Mouse (Mus musculus): ENCODE results near the gene Ppp1r14b. TPM values are rescaled to one million over a fixed set of nuclear protein-coding genes. Genes with fewer than 3 reads are reported as not detected.

The Ppp1r14b gene
- polyA plus RNA-seq (2012) = 628 and 766 TPM in 2 replicates

GRCm38 (mm10) chr19:6974211-6975205 lies at the start of gene Ppp1r14b:
Gene Ppp1r14b (plus strand): TSS chr19:6974968.
- TF ChIP-seq GATA1 (IDR thresholded peaks at IDR 0.05; ENCODE audit: low read length) = no peak

GRCm38 (mm10) chr19:6925307-6925573 lies 49.5 kb upstream of the Ppp1r14b start, which contains the start of gene Catsperz:
Gene Catsperz (minus strand): TSS chr19:6925380.
- no peak for TF ChIP-seq GATA1 (IDR thresholded peaks at IDR 0.05; ENCODE audit: low read length)

- TF ChIP-seq GATA1 (IDR thresholded peaks at IDR 0.05; ENCODE audit: low read length) = no peak
Measured at GRCm38 (mm10) chr19:6925611-6926329, 49.0 kb upstream of the Ppp1r14b start.

- TF ChIP-seq GATA1 (IDR thresholded peaks at IDR 0.05; ENCODE audit: low read length) = no peak
Measured at GRCm38 (mm10) chr19:6926559-6927255, 48.1 kb upstream of the Ppp1r14b start.

- TF ChIP-seq GATA1 (IDR thresholded peaks at IDR 0.05; ENCODE audit: low read length) = no peak
Measured at GRCm38 (mm10) chr19:6928080-6928479, 46.7 kb upstream of the Ppp1r14b start.

- TF ChIP-seq GATA1 (IDR thresholded peaks at IDR 0.05; ENCODE audit: low read length) = no peak
Measured at GRCm38 (mm10) chr19:6931002-6931401, 43.8 kb upstream of the Ppp1r14b start.

GRCm38 (mm10) chr19:6932018-6932417 lies 42.8 kb upstream of the Ppp1r14b start:
- TF ChIP-seq GATA1 (IDR thresholded peaks at IDR 0.05; ENCODE audit: low read length) = no peak

GRCm38 (mm10) chr19:6933102-6933435 lies 41.7 kb upstream of the Ppp1r14b start:
- TF ChIP-seq GATA1 (IDR thresholded peaks at IDR 0.05; ENCODE audit: low read length) = no peak

GRCm38 (mm10) chr19:6933436-6934194 lies 41.2 kb upstream of the Ppp1r14b start:
- no peak for TF ChIP-seq GATA1 (IDR thresholded peaks at IDR 0.05; ENCODE audit: low read length)

- TF ChIP-seq GATA1 (IDR thresholded peaks at IDR 0.05; ENCODE audit: low read length) = no peak
Measured at GRCm38 (mm10) chr19:6934195-6934977, 40.4 kb upstream of the Ppp1r14b start, which contains the start of gene Kcnk4. Gene Kcnk4 (minus strand): TSS chr19:6934515.

GRCm38 (mm10) chr19:6936299-6936698 lies 38.5 kb upstream of the Ppp1r14b start:
- no peak for TF ChIP-seq GATA1 (IDR thresholded peaks at IDR 0.05; ENCODE audit: low read length)

GRCm38 (mm10) chr19:6937541-6938465 lies 37.0 kb upstream of the Ppp1r14b start:
- TF ChIP-seq GATA1 (IDR thresholded peaks at IDR 0.05; ENCODE audit: low read length) = no peak

Data from G1E-ER4 (cell line).